Comparison of ENCODE assay signal across 22 mouse cellular contexts in genomic region chr17:84858830-84859229, GRCm38 (mm10).
A peak's percentile ranks its signal among the peaks of the same experiment; 100 is the strongest.
DNase-seq lines count a peak whose midpoint lies in the region; TF ChIP-seq lines count a peak whose summit lies in the region.
"Had no signal": no experiment of that assay in that cellular context is flagged by ENCODE, and none has a peak within 500 bp of the region (broad histone marks: within the 10 kb centered on the region; RNA-seq: fewer than 3 reads in every experiment).

No protein-coding gene starts in this region.

- no peaks in the 10 kb centered on the region for H3K36me3 ChIP-seq in heart, embryonic 10.5 days
- H3K36me3 ChIP-seq in hindbrain, embryonic 10.5 days, result no peaks in the 10 kb centered on the region
- H3K36me3 ChIP-seq: embryonic facial prominence, embryonic 15.5 days; forebrain, embryonic 10.5 days; G1E; limb, embryonic 15.5 days; midbrain, embryonic 13.5 days had no signal

- peak; percentile 41 for DNase-seq in heart, embryonic 10.5 days (ENCODE audit: low spot score)
- DNase-seq in heart, adult 8-10 months (ENCODE audit: low spot score), result no peak
- DNase-seq in brain, embryonic 14.5 days (ENCODE audit: low read depth), result peak; percentile 23
- DNase-seq in mesoderm, embryonic 11.5 days (ENCODE audit: low read depth, low spot score), result peak; percentile 37
- DNase-seq in thymus, postnatal 14 days, result peak; percentile 74
- no peak for DNase-seq in left cerebral cortex, adult 11 months (ENCODE audit: low spot score)
- no peak for DNase-seq in hindbrain, embryonic 10.5 days (ENCODE audit: low spot score)
- DNase-seq: adrenal gland, adult 8-10 months; cerebellum, adult 11-12 months; cerebellum, postnatal 36 days; gastrocnemius, postnatal 14 days; kidney, adult 2 months; kidney, postnatal 36 days; layer of hippocampus, adult 9-11 months; liver, postnatal 0 days had no signal

- no peak overlapping the region for H3K4me3 ChIP-seq in heart, embryonic 10.5 days
- H3K4me3 ChIP-seq in hindbrain, embryonic 10.5 days, result no peak overlapping the region
- H3K4me3 ChIP-seq: embryonic facial prominence, embryonic 15.5 days; forebrain, embryonic 10.5 days; limb, embryonic 15.5 days; midbrain, embryonic 13.5 days had no signal

- peaks cover 4% of the 10 kb centered on the region; the same call in 1 of the 2 replicates for H3K27me3 ChIP-seq in heart, embryonic 10.5 days (ENCODE audit: insufficient read depth, poor library complexity, severe bottlenecking)
- H3K27me3 ChIP-seq in hindbrain, embryonic 10.5 days (ENCODE audit: insufficient read depth, poor library complexity, severe bottlenecking), result no peaks in the 10 kb centered on the region
- H3K27me3 ChIP-seq: embryonic facial prominence, embryonic 15.5 days; limb, embryonic 15.5 days; midbrain, embryonic 13.5 days had no signal

- H3K4me1 ChIP-seq in heart, embryonic 10.5 days, result no peaks in the 10 kb centered on the region
- H3K4me1 ChIP-seq in hindbrain, embryonic 10.5 days (replicated peaks), result peaks cover 16% of the 10 kb centered on the region
- H3K4me1 ChIP-seq: embryonic facial prominence, embryonic 15.5 days; limb, embryonic 15.5 days had no signal

- TF ChIP-seq POLR2A in brain, embryonic 14.5 days (IDR thresholded peaks at IDR 0.05; ENCODE audit: borderline replicate concordance, extremely low read depth, insufficient read depth, insufficient read length, poor library complexity, severe bottlenecking), result no peak

- 23% methylated on average over 4 of the region's 4 CpGs for WGBS in heart, embryonic 10.5 days
- 42% methylated on average over 4 of the region's 4 CpGs for WGBS in hindbrain, embryonic 10.5 days

- no peak for TF ChIP-seq CTCF in brain, embryonic 14.5 days (IDR thresholded peaks at IDR 0.05; ENCODE audit: borderline replicate concordance, extremely low read depth, insufficient read depth, insufficient read length)

- no peaks in the 10 kb centered on the region for H3K9me3 ChIP-seq in heart, embryonic 10.5 days
- no peaks in the 10 kb centered on the region for H3K9me3 ChIP-seq in hindbrain, embryonic 10.5 days
- H3K9me3 ChIP-seq: embryonic facial prominence, embryonic 15.5 days; forebrain, embryonic 10.5 days; G1E; limb, embryonic 15.5 days; midbrain, embryonic 13.5 days had no signal

- H3K27ac ChIP-seq in heart, embryonic 10.5 days, result no peak overlapping the region
- H3K27ac ChIP-seq in hindbrain, embryonic 10.5 days, result no peak overlapping the region
- H3K27ac ChIP-seq: embryonic facial prominence, embryonic 15.5 days; forebrain, embryonic 10.5 days; hindbrain, postnatal 0 days; limb, embryonic 15.5 days; midbrain, embryonic 13.5 days; stomach, postnatal 0 days had no signal

Comparison
In these comparisons a context has a peak if more than half of its experiments do, and no peak if none do; other contexts are left out.
1. DNase-seq: peak in heart, embryonic 10.5 days (single experiment), brain, embryonic 14.5 days (single experiment), mesoderm, embryonic 11.5 days (single experiment) and thymus, postnatal 14 days (single experiment); none in heart, adult 8-10 months (single experiment), left cerebral cortex, adult 11 months (single experiment) and hindbrain, embryonic 10.5 days (single experiment).